Mouse (Mus musculus): ENCODE measurements at regions not wholly inside any gene's neighbourhood (a gene's known extent, or its start where the extent isn't known, plus 50 kb on each side); places are given as distances from the start of the nearest gene placed in this dataset.
A peak's percentile ranks its signal among the peaks of the same experiment; 100 is the strongest.

- DNase-seq (ENCODE audit: low spot score) (peak; percentile 21), ATAC-seq (ENCODE audit: low FRiP score) (no peak)
- H3K4me2 ChIP-seq (ENCODE audit: low read depth, low read length, poor library complexity, severe bottlenecking) = no peak overlapping the region
- no peak overlapping the region for H3K27ac ChIP-seq (ENCODE audit: low read depth, low read length)
- no peak overlapping the region for H3K9ac ChIP-seq (replicated peaks; ENCODE audit: low read length, poor library complexity, severe bottlenecking)
- no peaks in the 10 kb centered on the region for H3K4me1 ChIP-seq (ENCODE audit: insufficient read depth, low read length)
- no peaks in the 10 kb centered on the region for H3K9me3 ChIP-seq (ENCODE audit: low read length)
- H3K27me3 ChIP-seq (ENCODE audit: insufficient read depth, low read length) = no peaks in the 10 kb centered on the region
- H3K4me3 ChIP-seq (ENCODE audit: low read depth, low read length) = no peak overlapping the region
- TF ChIP-seq CTCF (IDR thresholded peaks at IDR 0.05) = no peak
- no peaks in the 10 kb centered on the region for H3K36me3 ChIP-seq (ENCODE audit: insufficient read depth, low read length)
- WGBS = 27% methylated on average over 3 of the region's 3 CpGs
These were observed 76.3 kb upstream of the Zfp644 start for GRCm38 (mm10) chr5:106773201-106773934.

DNA sequence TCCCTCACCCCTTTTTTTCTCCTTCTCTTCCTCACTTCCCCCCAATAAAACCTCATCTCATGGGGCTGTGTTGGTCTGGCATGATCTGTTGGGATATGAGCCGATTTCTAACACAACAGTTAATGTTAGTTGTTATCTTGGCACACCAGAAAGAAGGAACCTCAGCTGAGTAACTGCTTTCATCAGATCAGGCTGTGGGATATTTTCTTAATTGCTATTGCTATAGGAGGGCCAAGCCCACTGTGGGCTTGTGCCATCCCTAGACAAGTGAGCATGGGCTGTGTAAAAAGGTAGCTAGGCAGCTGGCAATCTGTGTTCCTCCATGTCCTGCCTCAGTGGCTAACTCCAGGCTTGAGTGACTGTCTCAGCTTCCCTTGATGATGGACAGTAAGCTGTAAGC is 73.9 kb upstream of the Zfp644 start:
- TF ChIP-seq CTCF (IDR thresholded peaks at IDR 0.05) = no peak
- WGBS = 94% methylated on average over 1 of the region's 1 CpGs
- Histone ChIP-seq H3K27me3 (ENCODE audit: insufficient read depth, low read length) (no peaks in the 10 kb centered on the region), H3K4me3 (ENCODE audit: low read depth, low read length) (no peak overlapping the region), H3K27ac (ENCODE audit: low read depth, low read length) (no peak overlapping the region), H3K36me3 (ENCODE audit: insufficient read depth, low read length) (no peaks in the 10 kb centered on the region), H3K4me2 (ENCODE audit: low read depth, low read length, poor library complexity, severe bottlenecking) (no peak overlapping the region), H3K9ac (replicated peaks; ENCODE audit: low read length, poor library complexity, severe bottlenecking) (no peak overlapping the region), H3K9me3 (ENCODE audit: low read length) (no peaks in the 10 kb centered on the region), H3K4me1 (ENCODE audit: insufficient read depth, low read length) (no peaks in the 10 kb centered on the region)
- DNase-seq (ENCODE audit: low spot score) = no peak
- no peak for ATAC-seq (ENCODE audit: low FRiP score)

DNA sequence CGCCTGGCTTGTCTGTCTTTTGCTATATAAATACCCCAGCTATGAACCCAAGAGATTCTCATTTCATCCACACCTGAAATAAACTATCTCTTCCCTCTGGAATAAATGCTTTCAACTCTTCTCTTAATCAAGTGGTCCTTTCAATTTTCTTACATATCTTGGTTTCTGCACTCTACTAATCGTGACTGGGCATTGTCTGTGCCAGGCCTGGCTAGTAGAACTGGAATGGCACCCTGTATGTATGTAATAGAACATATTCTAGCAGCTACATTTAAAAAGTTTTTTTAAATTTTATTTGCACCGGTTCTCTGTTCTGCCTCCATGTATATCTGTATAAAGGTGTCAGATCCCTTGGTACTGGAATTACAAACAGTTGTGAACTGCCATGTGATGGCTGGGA is 68.2 kb upstream of the Zfp644 start:
- H3K27me3 ChIP-seq (ENCODE audit: insufficient read depth, low read length) = no peaks in the 10 kb centered on the region
- no peak overlapping the region for H3K9ac ChIP-seq (replicated peaks; ENCODE audit: low read length, poor library complexity, severe bottlenecking)
- no peaks in the 10 kb centered on the region for H3K36me3 ChIP-seq (ENCODE audit: insufficient read depth, low read length)
- no peak overlapping the region for H3K4me2 ChIP-seq (ENCODE audit: low read depth, low read length, poor library complexity, severe bottlenecking)
- H3K4me3 ChIP-seq (ENCODE audit: low read depth, low read length) = no peak overlapping the region
- 93% methylated on average over 3 of the region's 3 CpGs for WGBS
- DNase-seq (ENCODE audit: low spot score) = no peak
- TF ChIP-seq CTCF (IDR thresholded peaks at IDR 0.05) = no peak
- no peaks in the 10 kb centered on the region for H3K9me3 ChIP-seq (ENCODE audit: low read length)
- no peaks in the 10 kb centered on the region for H3K4me1 ChIP-seq (ENCODE audit: insufficient read depth, low read length)
- no peak overlapping the region for H3K27ac ChIP-seq (ENCODE audit: low read depth, low read length)
- ATAC-seq (ENCODE audit: low FRiP score) = no peak

DNA sequence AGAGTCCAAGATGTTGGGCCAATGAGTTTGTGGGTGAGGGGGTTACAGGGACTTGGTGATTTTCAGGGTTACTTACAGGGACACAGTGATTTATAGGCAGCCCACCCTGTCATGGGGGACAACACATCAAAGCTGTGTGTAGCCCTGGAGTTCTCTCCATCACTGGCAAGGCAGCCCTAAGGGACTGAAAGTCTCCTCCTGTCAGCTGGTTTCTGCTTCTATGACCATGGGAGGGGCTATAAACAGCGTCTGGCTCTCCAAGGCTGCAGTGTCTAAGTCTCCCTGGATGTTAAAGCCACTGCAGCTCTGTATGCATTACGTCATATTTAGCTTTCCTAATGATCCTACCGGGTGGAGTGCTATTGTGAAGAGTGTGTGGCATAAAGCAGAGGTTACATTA is 66.2 kb upstream of the Zfp644 start:
- H3K9me3 ChIP-seq (ENCODE audit: low read length) = no peaks in the 10 kb centered on the region
- no peaks in the 10 kb centered on the region for H3K4me1 ChIP-seq (ENCODE audit: insufficient read depth, low read length)
- no peak overlapping the region for H3K4me2 ChIP-seq (ENCODE audit: low read depth, low read length, poor library complexity, severe bottlenecking)
- no peak overlapping the region for H3K27ac ChIP-seq (ENCODE audit: low read depth, low read length)
- DNase-seq (ENCODE audit: low spot score) (peak; percentile 22), ATAC-seq (ENCODE audit: low FRiP score) (peak; percentile 13; the same call in 1 of the 2 replicates)
- WGBS = 40% methylated on average over 3 of the region's 3 CpGs
- H3K9ac ChIP-seq (replicated peaks; ENCODE audit: low read length, poor library complexity, severe bottlenecking) = no peak overlapping the region
- no peak overlapping the region for H3K4me3 ChIP-seq (ENCODE audit: low read depth, low read length)
- H3K27me3 ChIP-seq (ENCODE audit: insufficient read depth, low read length) = no peaks in the 10 kb centered on the region
- H3K36me3 ChIP-seq (ENCODE audit: insufficient read depth, low read length) = no peaks in the 10 kb centered on the region
- no peak for TF ChIP-seq CTCF (IDR thresholded peaks at IDR 0.05)

GRCm38 (mm10) chr5:106758036-106758435 is 60.9 kb upstream of the Zfp644 start:
- peak overlapping the region; percentile 54 for H3K4me2 ChIP-seq (ENCODE audit: low read depth, low read length, poor library complexity, severe bottlenecking)

DNA sequence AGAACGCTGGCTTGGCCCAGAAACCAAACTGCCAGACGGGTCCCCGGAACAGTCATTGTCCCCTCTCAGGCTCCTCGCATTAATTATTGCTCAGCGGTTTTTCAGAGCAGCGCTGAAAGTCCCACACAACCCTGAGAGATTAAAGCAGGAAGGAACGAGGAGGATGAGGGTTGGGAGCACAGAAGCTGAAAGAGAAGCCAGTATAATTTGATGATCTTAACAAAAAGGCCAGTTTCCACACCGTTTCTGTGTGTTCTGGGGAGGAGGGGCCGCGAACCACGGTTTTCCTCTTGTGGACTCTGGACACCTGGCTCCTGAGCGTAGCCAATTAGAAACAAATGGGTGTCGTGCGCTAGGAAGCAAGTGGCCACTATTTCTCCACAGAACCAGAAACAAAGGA is 60.3 kb upstream of the Zfp644 start:
- Histone ChIP-seq H3K4me2 (ENCODE audit: low read depth, low read length, poor library complexity, severe bottlenecking) (peak overlapping the region; percentile 54), H3K36me3 (ENCODE audit: insufficient read depth, low read length) (no peaks in the 10 kb centered on the region), H3K4me1 (ENCODE audit: insufficient read depth, low read length) (peaks cover 6% of the 10 kb centered on the region; the same call in 1 of the 2 replicates), H3K9me3 (ENCODE audit: low read length) (no peaks in the 10 kb centered on the region), H3K27me3 (ENCODE audit: insufficient read depth, low read length) (no peaks in the 10 kb centered on the region), H3K9ac (replicated peaks; ENCODE audit: low read length, poor library complexity, severe bottlenecking) (no peak overlapping the region), H3K27ac (ENCODE audit: low read depth, low read length) (no peak overlapping the region), H3K4me3 (ENCODE audit: low read depth, low read length) (peak overlapping the region; percentile 26)
- DNase-seq (ENCODE audit: low spot score) = no peak
- no peak for TF ChIP-seq CTCF (IDR thresholded peaks at IDR 0.05)
- ATAC-seq (ENCODE audit: low FRiP score) = peak; percentile 35
- WGBS = 3% methylated on average over 14 of the region's 14 CpGs

More at GRCm38 (mm10) chr5:106758036-106758435, 60.9 kb upstream of the Zfp644 start:
- Histone ChIP-seq H3K4me1 (ENCODE audit: insufficient read depth, low read length) (peaks cover 6% of the 10 kb centered on the region; the same call in 1 of the 2 replicates), H3K9ac (replicated peaks; ENCODE audit: low read length, poor library complexity, severe bottlenecking) (no peak overlapping the region), H3K4me3 (ENCODE audit: low read depth, low read length) (no peak overlapping the region), H3K27ac (ENCODE audit: low read depth, low read length) (no peak overlapping the region), H3K36me3 (ENCODE audit: insufficient read depth, low read length) (no peaks in the 10 kb centered on the region), H3K27me3 (ENCODE audit: insufficient read depth, low read length) (no peaks in the 10 kb centered on the region), H3K9me3 (ENCODE audit: low read length) (no peaks in the 10 kb centered on the region)
- DNase-seq (ENCODE audit: low spot score) = no peak
- TF ChIP-seq CTCF (IDR thresholded peaks at IDR 0.05) = no peak
- 21% methylated on average over 16 of the region's 16 CpGs for WGBS
- ATAC-seq (ENCODE audit: low FRiP score) = no peak

Data from midbrain, postnatal 0 days (tissue).